Mouse (Mus musculus) cerebellum, postnatal 14 days (tissue): ENCODE results near the gene S100a13.
A peak's percentile ranks its signal among the peaks of the same experiment; 100 is the strongest.

Experiments
- DNase-seq, 2 experiments: peaks; one replicate each; pipeline ENCODE4 v3.0.0; 2021; ENCODE audit warnings: mixed read lengths in 2 of 2

S100a13 gene

DNA sequence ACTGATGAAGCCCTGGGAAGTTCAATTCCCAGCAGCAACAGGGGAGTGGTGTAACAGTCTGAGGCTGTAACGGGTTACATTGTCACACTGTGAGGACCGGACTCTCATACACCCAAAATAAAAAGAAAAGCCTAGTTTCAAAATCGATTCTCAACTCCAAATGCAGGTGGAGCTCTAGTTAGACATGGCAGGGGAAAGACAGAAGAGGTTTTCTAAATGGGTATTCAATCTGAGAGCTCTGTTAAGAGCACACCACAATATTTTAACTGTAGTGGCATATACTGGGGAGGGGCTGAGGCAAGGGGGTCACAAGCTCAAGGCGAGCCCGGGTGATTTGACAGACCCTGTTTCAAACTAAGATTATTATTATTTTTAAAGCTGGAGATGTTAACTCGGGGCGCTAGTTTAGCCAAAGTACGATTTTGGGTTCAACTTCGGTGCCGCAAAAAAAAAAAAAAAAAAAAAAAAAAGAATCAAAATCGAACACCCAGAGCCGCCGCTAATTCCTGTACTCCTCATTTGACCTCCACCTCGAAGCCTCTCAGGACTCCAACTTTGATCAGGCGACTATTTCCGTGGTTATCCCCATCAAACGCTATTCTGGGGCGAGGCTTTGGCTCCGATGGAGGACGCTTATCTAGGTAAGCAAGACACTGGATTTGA is 5.8 kb upstream of the S100a13 start:
- no peak for DNase-seq

DNA sequence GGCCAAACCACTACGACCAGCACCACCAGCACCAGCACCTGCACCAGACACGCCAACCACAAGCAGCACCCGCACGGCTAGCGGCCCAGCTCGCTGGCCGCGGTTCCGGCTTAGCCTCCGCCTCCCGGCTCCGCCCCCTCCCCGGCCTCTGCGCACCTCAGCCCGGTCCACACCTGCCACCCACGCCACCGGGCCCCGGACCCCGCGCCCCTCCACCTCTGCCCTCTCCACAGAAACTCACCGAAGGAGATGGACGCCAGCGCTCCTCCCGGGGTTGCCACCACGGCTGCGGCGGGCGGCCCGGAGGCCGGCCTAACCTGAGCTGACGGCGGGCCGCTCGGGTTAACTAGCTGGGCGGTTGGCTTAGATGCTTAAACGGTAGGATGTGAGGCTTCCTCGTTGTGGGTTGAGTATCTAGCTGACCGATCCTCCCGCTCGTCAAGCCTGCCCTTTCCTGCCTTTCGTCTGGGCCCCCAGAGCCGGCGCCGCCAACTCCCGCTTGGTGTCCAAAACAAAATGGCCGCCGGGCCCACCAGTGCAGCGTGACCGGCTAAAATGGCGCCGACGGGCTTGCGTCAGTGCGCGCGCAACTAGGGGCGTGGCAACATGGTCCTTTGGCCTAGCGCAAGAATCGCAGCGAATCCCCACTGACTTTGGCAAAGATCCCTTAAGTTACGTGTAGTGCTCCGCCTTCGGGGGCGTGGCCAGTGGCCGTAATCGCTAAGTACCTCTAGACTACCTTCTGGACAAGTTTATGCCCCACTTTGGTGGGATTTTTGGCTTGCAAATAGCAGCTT is 5.1 kb upstream of the S100a13 start, which contains the start of gene Chtop:
TSS of gene Chtop (minus strand) at position 549 of the 797 bp plus-strand sequence.
- peak; percentile 100 for DNase-seq

DNA sequence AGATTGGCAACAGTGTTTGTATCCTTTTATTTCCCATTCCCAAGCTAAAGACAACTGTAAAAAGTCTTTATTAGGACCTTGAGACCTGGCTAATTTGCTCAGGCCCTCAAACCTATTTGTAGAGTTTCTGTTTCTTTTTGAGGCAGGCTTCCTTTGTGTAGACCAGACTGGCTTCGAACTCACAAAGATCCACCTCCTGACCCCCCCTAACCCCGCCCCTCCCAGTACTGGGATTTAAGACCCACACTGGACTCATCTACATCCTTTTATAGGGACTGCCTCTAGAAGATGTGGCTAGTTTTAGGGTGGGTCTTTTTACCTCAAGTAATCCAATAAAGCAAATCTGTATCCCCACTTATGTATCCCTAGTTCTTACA is 4.5 kb upstream of the S100a13 start:
- DNase-seq = no peak

DNA sequence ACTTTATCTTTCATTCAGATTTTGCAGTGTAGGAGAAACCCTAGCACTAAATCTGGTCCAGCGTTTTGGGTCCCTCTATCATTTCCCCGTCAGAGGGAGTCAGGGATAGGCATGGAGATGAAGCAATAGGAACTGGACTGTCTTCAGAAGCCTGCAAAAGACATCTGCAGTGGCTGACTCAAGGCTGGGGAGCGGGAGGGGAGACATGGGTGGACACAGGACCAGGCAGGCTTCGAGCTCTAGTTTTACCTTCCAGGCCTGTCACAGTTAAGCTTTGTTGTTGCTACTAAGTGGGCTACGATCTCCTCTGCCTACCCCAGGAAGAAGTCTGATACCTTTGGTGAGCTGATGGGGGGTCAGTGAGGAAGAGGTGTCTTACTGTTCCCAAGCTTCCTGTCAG is 2.0 kb upstream of the S100a13 start:
- DNase-seq = no peak

DNA sequence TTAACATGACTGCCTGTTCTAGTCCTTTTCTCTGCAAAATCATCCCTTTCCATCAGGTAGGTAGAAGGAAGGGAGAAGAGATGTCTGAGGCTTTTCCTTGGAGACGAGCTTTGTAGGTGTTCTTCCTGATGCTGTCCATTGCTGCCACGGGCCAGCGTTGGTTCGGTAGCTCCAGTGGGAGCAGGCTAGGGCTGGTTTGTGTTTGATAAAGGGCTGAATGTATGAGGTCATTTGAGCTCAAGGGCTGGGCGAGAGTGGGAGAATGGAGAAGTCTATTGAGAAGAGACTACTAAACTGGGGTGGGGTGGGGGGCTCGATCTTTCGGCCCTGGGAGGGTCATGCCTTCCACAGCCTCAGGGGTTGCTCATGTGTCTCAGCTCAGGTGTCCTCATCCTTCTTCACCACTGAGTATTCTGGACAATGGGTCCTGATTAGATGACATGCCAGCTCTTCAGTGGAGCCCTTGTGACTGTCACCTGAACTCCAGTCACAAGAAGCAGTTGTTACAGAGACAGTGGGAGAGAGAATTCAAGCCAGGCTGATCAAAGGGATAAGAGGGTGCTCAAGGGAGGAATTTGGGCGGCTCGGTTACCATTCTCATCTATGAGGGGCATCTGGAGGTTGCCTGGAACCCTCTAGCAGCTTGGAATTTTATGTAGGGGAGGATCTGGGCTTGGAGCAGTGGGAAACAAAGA is 1.1 kb upstream of the S100a13 start:
- DNase-seq = no peak

DNA sequence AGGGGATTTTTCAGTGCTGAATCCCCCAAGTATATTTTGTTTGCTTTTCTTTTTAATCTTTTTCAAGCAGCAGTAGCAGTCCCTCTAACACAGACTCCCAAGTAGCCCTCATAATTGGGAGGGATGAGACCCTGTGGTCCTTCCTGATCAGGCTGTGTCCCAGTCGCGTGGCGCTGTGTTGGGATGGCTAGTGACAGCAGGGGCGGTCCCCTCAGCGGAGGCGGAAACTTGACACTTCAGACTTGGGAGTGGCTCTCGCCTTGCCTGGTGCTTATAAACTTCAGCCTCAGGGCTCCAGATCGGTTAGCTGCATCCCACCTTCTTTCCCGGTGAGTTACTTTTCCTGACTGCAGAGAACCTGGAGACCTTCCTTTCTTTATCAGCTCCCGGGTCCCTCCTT is 456 bp downstream of the S100a13 start:
- DNase-seq = no peak

DNA sequence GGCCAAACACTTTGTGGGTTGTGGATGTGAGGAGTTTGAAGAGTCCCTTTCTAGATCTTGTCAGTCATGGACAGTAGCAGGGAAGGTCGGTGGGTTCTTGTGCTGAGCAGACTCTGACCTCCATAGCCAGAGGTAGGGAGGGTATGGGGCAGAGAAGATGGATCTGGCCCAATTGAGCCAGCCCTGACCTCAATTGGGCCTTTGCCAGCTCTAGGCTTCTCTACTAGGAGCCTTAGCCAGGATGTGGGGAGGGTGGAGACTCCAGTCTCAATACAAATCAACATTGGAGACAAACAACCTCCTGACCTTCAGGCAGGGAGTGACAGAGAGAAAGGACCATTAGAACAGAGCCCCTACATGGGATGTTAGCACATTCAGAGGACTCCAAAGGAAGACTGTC is 1.0 kb downstream of the S100a13 start:
- DNase-seq = no peak

DNA sequence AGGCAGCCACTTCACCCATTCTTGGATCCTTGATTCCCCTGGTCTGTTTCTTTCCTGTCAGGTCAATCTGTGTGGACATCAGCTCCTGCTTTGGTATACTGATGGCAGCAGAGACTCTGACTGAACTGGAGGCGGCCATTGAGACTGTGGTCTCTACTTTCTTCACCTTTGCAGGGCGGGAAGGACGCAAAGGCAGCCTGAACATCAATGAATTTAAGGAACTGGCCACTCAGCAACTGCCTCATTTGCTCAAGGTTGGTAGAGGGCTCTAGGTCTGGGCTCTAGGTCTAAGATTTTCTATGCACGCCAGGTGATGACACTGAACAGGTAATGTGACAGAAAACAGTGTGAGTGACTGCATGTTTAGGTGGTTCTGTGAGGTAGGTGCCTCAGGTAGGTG is 1.6 kb downstream of the S100a13 start:
- DNase-seq = no peak

DNA sequence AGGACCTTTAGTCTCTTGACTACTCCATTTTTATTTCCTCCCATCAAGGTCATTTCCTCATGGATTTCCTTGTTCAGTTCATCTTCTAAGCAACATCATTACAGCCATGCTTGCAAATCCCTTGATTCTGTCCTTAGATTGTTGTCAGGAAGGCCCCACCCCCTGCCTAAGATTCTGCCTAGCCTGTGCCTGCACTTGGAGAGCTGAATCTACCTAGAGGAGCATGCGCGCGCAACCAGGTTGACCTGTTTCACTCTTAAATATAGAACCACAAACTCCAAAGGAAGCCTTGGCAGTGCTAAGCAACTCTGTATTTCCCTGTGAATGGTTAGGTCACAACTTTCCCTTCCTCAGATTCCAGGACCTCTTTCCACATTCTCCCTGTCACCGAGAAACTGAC is 3.5 kb downstream of the S100a13 start:
- DNase-seq = no peak

DNA sequence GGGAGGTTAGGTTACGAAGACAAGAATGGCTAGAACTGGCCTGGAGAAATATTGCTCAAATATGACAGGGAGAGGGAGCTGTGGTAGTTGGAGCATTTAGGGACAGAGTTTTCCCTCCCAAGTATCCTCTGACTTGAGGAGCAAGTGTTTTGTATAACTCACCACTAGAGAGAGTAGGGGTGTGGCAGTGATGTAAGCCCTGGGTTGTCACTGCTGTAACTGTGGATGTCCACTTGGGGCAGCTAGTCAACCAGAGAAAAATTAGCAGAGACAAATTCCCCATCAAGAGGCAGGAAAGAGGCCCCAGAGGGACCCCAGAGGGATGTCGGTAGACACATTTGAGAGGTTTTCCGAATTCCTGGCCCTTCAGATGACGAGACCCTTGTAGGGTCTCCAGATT is 11.2 kb downstream of the S100a13 start:
- DNase-seq = peak; percentile 51

DNA sequence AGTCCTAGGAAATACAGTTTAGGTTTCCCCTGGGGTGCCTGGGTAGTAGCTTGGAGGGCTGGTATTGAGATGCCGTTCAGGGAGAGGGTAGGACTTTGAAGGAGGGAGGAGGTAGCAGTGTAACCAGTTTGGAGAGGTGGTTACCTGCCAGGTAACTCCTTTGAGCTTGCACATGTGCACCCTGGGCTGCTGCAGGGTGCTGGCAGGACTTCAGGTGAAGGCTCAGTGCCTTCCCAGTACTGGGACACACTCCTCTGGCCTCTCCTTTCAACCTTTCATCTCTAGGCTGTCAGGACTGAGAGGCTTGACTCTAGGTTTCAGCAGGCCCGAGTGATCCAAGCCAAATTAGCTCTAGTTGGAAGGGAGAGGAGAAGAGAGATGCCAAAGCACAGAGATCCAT is 11.8 kb downstream of the S100a13 start:
- no peak for DNase-seq

DNA sequence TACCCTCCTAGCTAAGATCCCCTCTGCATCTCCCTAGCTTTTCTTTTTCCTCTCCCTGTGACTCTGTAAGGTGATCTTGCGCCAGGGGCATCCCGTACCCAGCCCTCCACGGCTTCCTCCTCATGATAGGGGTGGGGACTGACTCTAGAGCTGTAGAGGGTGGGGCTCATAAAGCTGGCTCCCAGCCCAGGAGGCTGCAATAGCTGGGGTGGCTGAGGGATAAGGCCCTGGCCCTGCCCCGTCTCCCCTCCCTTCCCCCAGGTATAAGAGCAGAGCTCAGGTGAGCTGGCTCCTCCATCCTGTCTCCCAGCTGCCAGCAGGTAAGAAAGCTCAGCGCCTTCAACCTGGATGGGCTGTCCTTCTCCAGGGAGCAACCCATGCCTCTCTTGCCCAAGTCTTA is 12.3 kb downstream of the S100a13 start, which contains the start of gene S100a14:
TSS of gene S100a14 (plus strand) at position 277 of the 400 bp plus-strand sequence.
- DNase-seq = no peak

DNA sequence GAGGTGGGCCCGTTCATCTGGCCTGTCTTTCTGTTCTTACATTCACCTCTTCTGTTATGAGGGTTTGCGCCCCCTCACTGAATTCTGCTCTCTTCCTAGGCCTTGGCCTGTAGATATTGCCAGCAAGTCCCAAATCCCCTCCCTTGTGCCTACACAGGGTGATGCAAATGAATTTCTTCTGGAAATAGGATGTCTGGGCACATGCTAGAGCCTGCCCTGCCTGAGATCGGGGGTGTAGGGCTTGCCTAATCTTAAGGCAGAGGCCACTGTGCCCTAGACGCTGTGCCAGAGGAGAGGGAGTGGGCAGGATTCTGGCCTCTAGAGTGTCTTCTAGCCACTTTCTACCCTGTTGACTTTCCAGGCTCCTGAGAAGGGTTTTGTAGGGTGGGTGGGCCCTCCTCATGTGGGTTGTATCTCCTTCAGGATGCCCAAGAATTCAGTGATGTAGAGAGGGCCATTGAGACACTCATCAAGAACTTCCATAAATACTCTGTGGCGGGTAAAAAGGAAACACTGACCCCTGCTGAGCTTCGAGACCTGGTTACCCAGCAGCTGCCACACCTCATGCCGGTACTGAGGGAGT is 13.1 kb downstream of the S100a13 start:
- no peak for DNase-seq

DNA sequence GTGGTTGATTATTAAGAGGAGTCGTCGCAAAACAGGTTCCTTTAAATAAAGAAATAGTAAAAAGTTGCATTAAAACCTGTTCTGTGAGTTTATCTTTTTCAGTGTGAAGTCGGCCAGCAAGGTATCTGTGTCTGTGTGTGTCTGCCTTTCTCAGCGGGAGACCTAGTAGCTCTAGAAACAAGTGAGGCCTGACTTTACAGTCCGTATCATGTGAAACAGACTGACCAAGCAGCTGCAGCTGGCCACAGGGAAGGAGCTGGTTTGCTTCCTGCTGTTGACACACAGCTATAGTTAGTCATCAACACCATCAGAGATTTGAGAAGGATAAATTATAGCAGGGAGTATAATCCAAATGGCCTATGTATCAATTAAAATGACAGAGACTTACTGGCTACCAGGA is 17.5 kb downstream of the S100a13 start:
- no peak for DNase-seq

DNA sequence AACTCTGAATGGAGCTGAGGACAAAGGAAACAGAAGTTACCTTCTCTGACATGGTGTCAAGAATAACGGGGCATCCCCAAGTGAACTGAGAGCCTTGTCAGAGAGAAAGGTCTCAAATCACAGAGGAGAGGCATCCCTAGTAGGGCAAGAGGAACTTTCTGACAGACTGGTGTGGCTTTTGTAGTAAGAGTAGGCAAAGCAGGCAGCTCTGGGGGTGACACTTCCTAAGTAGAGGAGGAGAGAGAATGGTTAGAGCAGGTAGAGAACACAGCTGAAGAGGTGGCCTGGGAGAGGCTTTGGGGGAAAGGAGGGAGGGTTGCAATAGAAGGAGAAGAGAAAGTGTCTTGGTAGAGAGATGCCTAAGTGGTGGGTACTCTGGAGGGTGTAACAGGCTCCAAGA is 21.2 kb downstream of the S100a13 start:
- DNase-seq = no peak

DNA sequence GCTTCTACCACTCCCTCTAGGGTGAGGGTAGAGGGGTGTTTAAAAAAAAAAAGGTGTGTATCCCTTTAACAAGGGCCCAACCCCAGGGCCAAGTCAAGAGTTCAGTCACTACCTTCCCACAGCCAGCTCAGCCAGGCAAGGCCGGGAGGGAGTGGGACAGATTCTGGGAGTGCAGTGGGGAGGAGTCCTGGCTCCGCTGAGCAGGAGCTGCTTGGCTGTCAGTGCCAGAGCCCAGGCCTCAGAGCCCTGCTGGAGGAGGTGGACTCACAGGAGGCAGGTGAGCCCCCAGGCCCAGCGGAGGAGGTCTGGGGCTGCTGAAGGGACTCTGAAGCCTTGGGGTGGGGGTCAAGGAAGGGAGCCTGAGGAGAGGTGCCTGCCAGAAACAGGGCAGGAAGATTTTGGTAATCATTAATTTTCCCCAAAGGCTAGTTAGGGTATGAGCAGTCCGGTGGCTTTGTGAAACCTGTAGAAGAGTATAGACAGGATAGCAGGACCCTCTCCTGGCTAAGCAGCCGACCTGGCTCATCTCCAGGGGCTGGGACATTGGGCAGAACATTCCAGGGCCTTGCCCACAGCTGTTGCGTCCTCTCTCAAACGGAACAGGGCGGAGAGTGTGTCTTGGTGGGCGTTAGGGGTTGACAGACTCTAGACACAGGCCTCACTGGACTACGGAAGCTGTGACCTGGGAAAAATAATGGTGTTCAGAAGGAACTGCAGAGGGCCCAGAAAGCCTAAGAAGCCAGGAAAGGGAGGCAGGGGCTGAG is 23.1 kb downstream of the S100a13 start, which contains the start of gene S100a16:
TSS of gene S100a16 (plus strand) at position 114 of the 764 bp plus-strand sequence.
- DNase-seq = peak; percentile 55 to 59

DNA sequence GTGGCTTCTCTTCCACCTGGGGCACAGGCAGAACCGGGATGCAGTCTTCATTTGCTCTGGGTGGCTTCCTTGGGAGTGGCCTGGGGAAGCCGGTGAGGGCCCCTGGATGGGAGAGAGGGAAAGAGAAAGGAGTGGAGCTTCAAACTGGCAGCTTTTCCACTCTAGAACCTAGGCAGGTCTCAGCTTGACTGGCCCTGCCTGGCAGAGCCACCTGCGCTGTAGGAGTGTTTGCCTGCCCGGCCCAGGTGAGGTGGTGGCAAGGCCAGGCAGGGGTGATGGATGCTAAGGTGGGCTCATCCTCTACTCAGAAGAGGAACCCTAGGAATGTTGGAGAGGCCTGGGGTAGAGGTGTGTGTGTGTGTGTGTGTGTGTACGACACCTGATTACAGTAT is 23.7 kb downstream of the S100a13 start:
- DNase-seq = no peak

DNA sequence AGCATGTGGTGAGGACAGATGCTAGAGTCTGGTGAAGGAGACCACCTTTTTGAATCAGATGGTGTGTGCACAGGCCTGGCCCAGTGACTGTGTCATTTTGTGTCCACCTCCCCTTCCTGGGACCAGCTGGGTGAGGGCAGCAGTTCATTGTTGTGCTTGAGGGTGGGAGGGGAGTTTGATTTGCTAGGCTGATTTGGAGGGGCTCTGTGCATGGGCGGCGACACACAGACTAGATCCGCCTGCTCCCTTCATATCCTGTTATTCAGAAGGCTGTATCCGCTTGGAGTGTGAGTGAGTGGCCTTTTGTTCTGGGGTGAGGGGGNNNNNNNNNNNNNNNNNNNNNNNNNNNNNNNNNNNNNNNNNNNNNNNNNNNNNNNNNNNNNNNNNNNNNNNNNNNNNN is 26.7 kb downstream of the S100a13 start:
- no peak for DNase-seq

DNA sequence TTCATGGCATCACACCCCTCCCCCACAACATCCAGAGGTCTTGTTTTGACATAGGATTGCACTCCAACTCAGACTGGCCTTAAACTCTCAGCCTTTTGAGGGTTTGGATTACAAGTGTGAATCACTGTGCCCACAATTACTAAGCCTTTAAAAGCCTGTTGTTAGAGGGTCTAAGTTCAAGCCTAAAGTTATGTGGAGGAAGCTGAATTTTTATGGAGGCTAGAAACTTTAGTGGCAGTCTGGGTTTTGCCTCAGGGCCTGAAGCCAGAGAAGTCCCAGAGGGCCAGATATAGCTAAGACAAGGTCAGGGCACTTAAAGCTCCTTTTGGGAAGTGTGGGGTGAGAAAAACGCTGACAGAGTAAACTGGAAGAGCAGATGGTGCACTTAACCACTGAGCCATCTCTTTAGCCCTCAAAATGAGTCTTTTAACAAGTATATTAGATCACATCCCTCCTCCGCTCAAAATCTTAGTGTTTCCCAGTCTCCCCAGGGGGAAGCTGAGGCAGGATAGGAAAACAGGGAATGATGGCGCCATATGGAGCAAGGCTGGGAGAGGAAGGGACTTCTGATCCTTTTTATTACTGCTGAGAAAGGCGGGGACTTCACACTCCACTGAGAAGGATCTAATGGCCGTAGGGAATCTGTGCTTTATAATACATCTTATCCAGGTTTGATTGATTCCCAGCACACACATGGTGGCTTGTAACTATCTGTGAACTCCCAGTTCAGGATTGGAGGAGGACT is 35.6 kb downstream of the S100a13 start:
- no peak for DNase-seq

DNA sequence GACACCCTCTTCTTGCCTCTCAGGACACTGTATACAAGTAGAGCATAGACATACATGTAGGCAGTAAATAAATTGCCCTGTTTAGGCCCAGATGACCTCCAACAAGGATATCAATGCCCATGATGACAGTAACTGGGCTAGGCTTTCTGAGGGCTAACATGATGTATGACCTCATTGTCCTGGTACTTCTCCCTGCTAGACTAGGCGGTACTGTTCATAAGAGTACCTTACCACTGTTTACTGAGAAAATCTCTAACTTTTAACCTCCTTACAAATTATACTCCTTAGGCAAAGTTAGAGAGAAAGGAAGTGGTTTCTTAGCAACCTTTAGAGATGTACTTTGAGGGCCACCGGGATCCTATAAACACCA is 36.2 kb downstream of the S100a13 start:
- DNase-seq = no peak

DNA sequence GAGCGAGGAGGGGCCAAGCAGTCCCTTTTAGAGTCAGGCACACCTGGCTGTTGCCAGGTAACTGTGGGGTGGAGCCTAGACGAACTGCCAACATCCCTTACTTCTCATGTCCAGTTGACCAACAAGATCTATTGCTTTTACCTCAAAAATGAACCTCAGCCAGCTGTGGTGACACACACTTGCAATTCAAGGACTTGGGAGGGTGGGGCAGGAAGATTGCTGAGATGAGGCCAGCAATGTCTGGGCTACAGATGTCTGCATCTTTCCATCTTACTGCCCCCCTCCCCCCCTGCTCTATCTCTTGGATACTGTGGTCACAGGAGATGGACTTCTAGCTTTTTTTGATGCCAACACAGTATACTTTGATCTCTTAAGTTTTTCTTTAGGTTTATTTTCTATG is 38.0 kb downstream of the S100a13 start:
- no peak for DNase-seq

DNA sequence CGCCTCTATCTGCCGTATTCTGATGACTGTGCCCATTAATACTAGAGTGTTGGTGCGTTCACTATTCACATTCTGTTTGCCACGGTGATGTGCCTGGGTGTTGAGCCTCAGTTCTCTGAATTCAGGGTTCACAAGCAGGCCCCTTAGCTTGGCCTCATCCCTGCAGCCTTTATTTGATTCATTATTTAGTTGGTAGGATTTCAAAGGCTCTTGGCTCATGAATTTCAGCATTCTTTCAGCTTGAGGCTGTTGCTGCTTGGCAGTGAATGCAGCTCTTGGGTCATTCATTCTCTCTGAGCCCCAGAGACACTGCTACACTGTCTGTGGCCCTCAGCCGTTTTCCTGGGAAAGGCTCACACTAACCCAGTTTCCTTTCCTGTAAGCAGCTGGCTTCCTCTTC is 41.7 kb downstream of the S100a13 start:
- peak in 1 of 2 experiments; percentile 13 for DNase-seq
